Mouse (Mus musculus) Patski (cell line): ENCODE measurements around the gene Myh14. TPM values are rescaled to one million over a fixed set of nuclear protein-coding genes. Genes with fewer than 3 reads are reported as not detected.

Source experiments
- ATAC-seq: fragments of 100-300 bp; one replicate; pipeline ENCODE4 v1.8.0; 2021
- CTCF ChIA-PET: fragments of 350-600 bp; sonication (Branson Sonifier 250); formaldehyde crosslinking; loops from one replicate; lab custom pipeline; 2022; ENCODE audit warnings: inconsistent platforms; lab: Charles Lee
- POLR2A ChIA-PET: fragments of 350-600 bp; sonication (Branson Sonifier 250); formaldehyde crosslinking; loops from one replicate; lab custom pipeline; 2022; ENCODE audit warnings: antibody characterized with exemption, inconsistent platforms; lab: Charles Lee
- DNase-seq: peaks from one replicate; pipeline ENCODE4 v3.0.0-alpha.2; 2011; ENCODE audit warnings: low read depth, low spot score
- H3K27me3 ChIP-seq: fragments of 371-371 bp; one replicate; pipeline ENCODE4 v1.5.1; 2021
- CTCF ChIP-seq: fragments of 100-300 bp; IDR thresholded peaks from one replicate; pipeline ENCODE4 v1.5.1; 2021
- in situ Hi-C: fragments of 300-500 bp; cut with MboI; formaldehyde crosslinking; loops from 3 replicates; pipeline ENCODE4 v1.11.1; 2018; ENCODE audit warnings: low pct_unique_long_range_greater_than_20kb, mixed read lengths
- polyA plus RNA-seq: library from polyadenylated mRNA; unstranded; gene quantifications from one replicate; pipeline ENCODE4 v1.2.3, GENCODE M21; 2021

The Myh14 gene
- polyA plus RNA-seq, 1 experiment from 2014 or later, result 0.31 TPM

GRCm38 (mm10) chr7:44675171-44675570 is 4.5 kb upstream of the Myh14 start:
- TF ChIP-seq CTCF, result no peak
- ChIA-PET POLR2A (interaction anchor here (0.6 kb wide), 1 partner anchor 69 kb away, joined by 3 read pairs; no protein-coding TSS in a partner anchor), CTCF (interaction anchor here (1.7 kb wide), 1 partner anchor 27 kb away, joined by 4 read pairs; no protein-coding TSS in a partner anchor)
- no peaks in the 10 kb centered on the region for H3K27me3 ChIP-seq
- DNase-seq (no peak), ATAC-seq (no peak)
- in situ Hi-C loops, result no loop called here

GRCm38 (mm10) chr7:44674511-44674910 is 3.9 kb upstream of the Myh14 start:
- in situ Hi-C loops, result no loop called here
- TF ChIP-seq CTCF, result no peak
- CTCF ChIA-PET, result interaction anchor here (1.7 kb wide), 1 partner anchor 28 kb away, joined by 4 read pairs; no protein-coding TSS in a partner anchor
- POLR2A ChIA-PET, result no interaction called here
- no peak for ATAC-seq
- no peak for DNase-seq
- H3K27me3 ChIP-seq, result no peaks in the 10 kb centered on the region

- TF ChIP-seq CTCF, result no peak
- in situ Hi-C loops, result no loop called here
- DNase-seq (no peak), ATAC-seq (no peak)
- POLR2A ChIA-PET, result no interaction called here
- no peaks in the 10 kb centered on the region for H3K27me3 ChIP-seq
- CTCF ChIA-PET, result interaction anchor here (1.3 kb wide), 1 partner anchor 28 kb away, joined by 3 read pairs; no protein-coding TSS in a partner anchor
Measured at GRCm38 (mm10) chr7:44672193-44672592, 1.6 kb upstream of the Myh14 start.

- ATAC-seq (no peak), DNase-seq (no peak)
- in situ Hi-C loops, result no loop called here
- CTCF ChIA-PET, result interaction anchor here (0.9 kb wide), 1 partner anchor 33 kb away, joined by 4 read pairs; no protein-coding TSS in a partner anchor
- no peaks in the 10 kb centered on the region for H3K27me3 ChIP-seq
- POLR2A ChIA-PET, result no interaction called here
- no peak for TF ChIP-seq CTCF
Measured at GRCm38 (mm10) chr7:44669103-44669502, 1.5 kb downstream of the Myh14 start.

GRCm38 (mm10) chr7:44667996-44668738 is 2.5 kb downstream of the Myh14 start:
- CTCF ChIA-PET, result interaction anchor here (0.9 kb wide), 1 partner anchor 34 kb away, joined by 4 read pairs; no protein-coding TSS in a partner anchor
- no peak for TF ChIP-seq CTCF
- in situ Hi-C loops, result no loop called here
- POLR2A ChIA-PET, result no interaction called here
- DNase-seq, result no peak
- no peaks in the 10 kb centered on the region for H3K27me3 ChIP-seq
- no peak for ATAC-seq

GRCm38 (mm10) chr7:44666462-44666861 is 4.2 kb downstream of the Myh14 start:
- ChIA-PET CTCF (no interaction called here), POLR2A (no interaction called here)
- DNase-seq (no peak), ATAC-seq (no peak)
- in situ Hi-C loops, result no loop called here
- no peaks in the 10 kb centered on the region for H3K27me3 ChIP-seq
- no peak for TF ChIP-seq CTCF

- no peak for TF ChIP-seq CTCF
- DNase-seq (no peak), ATAC-seq (no peak)
- ChIA-PET CTCF (no interaction called here), POLR2A (no interaction called here)
- H3K27me3 ChIP-seq, result no peaks in the 10 kb centered on the region
- in situ Hi-C loops, result no loop called here
Measured at GRCm38 (mm10) chr7:44664731-44665130, 5.9 kb downstream of the Myh14 start.

GRCm38 (mm10) chr7:44663546-44663945 is 7.1 kb downstream of the Myh14 start:
- ChIA-PET POLR2A (no interaction called here), CTCF (no interaction called here)
- ATAC-seq, result no peak
- DNase-seq, result no peak
- in situ Hi-C loops, result no loop called here
- no peaks in the 10 kb centered on the region for H3K27me3 ChIP-seq
- TF ChIP-seq CTCF, result no peak

- ChIA-PET CTCF (no interaction called here), POLR2A (no interaction called here)
- no peaks in the 10 kb centered on the region for H3K27me3 ChIP-seq
- no peak for TF ChIP-seq CTCF
- DNase-seq (no peak), ATAC-seq (no peak)
- in situ Hi-C loops, result no loop called here
Measured at GRCm38 (mm10) chr7:44662569-44662968, 8.1 kb downstream of the Myh14 start.

GRCm38 (mm10) chr7:44662168-44662567 is 8.5 kb downstream of the Myh14 start:
- ChIA-PET CTCF (no interaction called here), POLR2A (no interaction called here)
- no peak for TF ChIP-seq CTCF
- ATAC-seq (no peak), DNase-seq (no peak)
- H3K27me3 ChIP-seq, result no peaks in the 10 kb centered on the region
- in situ Hi-C loops, result no loop called here

GRCm38 (mm10) chr7:44661219-44661618 is 9.4 kb downstream of the Myh14 start:
- CTCF ChIA-PET, result interaction anchor here (1.2 kb wide), 1 partner anchor 41 kb away, joined by 3 read pairs; no protein-coding TSS in a partner anchor
- H3K27me3 ChIP-seq, result no peaks in the 10 kb centered on the region
- no peak for TF ChIP-seq CTCF
- POLR2A ChIA-PET, result no interaction called here
- in situ Hi-C loops, result no loop called here
- ATAC-seq (no peak), DNase-seq (no peak)
